Mouse (Mus musculus): ENCODE data around the gene Mrps6. TPM values are rescaled to one million over a fixed set of nuclear protein-coding genes. Genes with fewer than 3 reads are reported as not detected.

Gene Mrps6
- total RNA-seq (2014; fragmentation: Nextera tagmentation): 10.1 and 11.4 TPM in 2 replicates
- 20.7 and 23.2 TPM in 2 replicates for total RNA-seq (2017)
- polyA plus RNA-seq (2012): 13.4 and 16.6 TPM in 2 replicates

DNA sequence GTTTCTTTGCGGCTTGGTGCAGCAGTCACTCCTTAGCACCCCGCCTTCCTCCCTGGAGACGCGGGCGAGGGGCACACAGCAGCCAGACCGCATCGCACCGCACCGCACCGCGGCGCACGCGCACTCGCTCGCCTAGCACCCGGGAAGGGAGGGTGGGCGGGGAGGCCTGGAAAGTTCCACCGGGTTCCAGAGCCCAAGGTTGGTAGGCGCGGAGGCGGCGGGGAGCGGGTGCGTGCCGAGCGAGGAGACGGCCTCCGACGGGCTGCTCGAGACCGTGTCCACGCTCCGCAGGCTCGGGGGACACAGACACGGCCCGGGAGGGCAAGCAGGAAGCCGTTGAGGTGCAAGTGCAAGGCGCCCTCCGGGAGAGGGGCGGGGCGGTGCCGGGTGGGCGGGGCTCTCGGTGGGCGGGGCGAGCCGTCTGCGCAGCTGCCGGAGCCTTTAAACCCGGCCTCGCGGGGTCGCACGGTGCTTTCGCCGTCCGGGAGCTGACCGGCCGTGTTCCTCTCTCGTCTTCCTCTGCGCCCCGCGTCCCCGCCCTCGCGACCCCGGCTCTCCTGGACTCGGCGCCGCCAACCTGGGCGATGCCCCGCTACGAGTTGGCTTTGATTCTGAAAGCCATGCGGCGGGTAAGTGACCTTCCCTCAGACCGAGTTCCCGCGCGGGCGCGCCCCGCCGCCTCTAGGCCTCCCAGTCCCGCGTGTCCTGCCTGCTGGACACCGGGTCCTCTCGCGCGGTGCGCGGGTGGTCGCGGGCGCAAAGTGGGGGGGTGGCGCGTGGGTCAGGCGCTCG is at the start of gene Mrps6, which contains the start of the genes Gm49711 and Slc5a3:
Mrps6 (plus strand) TSS at position 419 of the 792 bp plus-strand sequence.
Gm49711 (plus strand) TSS at position 465 of the 792 bp plus-strand sequence.
Slc5a3 (plus strand) TSS at position 471 of the 792 bp plus-strand sequence.
- Histone ChIP-seq H3K36me3 (replicated peaks) (peaks cover 35% of the 10 kb centered on the region), H3K4me3 (ENCODE audit: low read depth, low read length) (peak within 1 kb of the TSS; percentile 88), H3K27me3 (ENCODE audit: insufficient read depth, low read length) (peaks cover 8% of the 10 kb centered on the region; the same call in 1 of the 2 replicates), H3K4me1 (ENCODE audit: insufficient read depth, low read depth, low read length) (peaks cover 20% of the 10 kb centered on the region), H3K9me3 (replicated peaks) (peaks cover 15% of the 10 kb centered on the region)
- TF ChIP-seq GATA2 (IDR thresholded peaks at IDR 0.05; ENCODE audit: borderline replicate concordance, low read depth, low read length) (no peak), CTCF (IDR thresholded peaks at IDR 0.05; ENCODE audit: low read depth, low read length) (no peak), GATA1 (IDR thresholded peaks at IDR 0.05; ENCODE audit: borderline replicate concordance, low read length) (no peak), TAL1 (conservative IDR thresholded peaks at IDR 0.05; ENCODE audit: low read depth, low read length) (no peak), POLR2AphosphoS5 (IDR thresholded peaks at IDR 0.05; ENCODE audit: insufficient replicate concordance, low read depth, low read length) (no peak)
- peak; percentile 94 for DNase-seq (ENCODE audit: low spot score)
- peak; percentile 65 for ATAC-seq (ENCODE audit: extremely low read depth, insufficient number of reproducible peaks, low FRiP score, poor library complexity, severe bottlenecking)

GRCm38 (mm10) chr16:92009586-92009985 is 48.5 kb upstream of the Mrps6 start:
- TF ChIP-seq TAL1 (conservative IDR thresholded peaks at IDR 0.05; ENCODE audit: low read depth, low read length): no peak
- TF ChIP-seq GATA1 (IDR thresholded peaks at IDR 0.05; ENCODE audit: borderline replicate concordance, low read length): no peak
- TF ChIP-seq GATA2 (IDR thresholded peaks at IDR 0.05; ENCODE audit: borderline replicate concordance, low read depth, low read length): no peak
- no peak for TF ChIP-seq POLR2AphosphoS5 (IDR thresholded peaks at IDR 0.05; ENCODE audit: insufficient replicate concordance, low read depth, low read length)
- TF ChIP-seq CTCF (IDR thresholded peaks at IDR 0.05; ENCODE audit: low read depth, low read length): no peak
- no peak for DNase-seq (ENCODE audit: low spot score)
- ATAC-seq (ENCODE audit: extremely low read depth, insufficient number of reproducible peaks, low FRiP score, poor library complexity, severe bottlenecking): no peak
- Histone ChIP-seq H3K4me3 (ENCODE audit: low read depth, low read length) (no peak overlapping the region), H3K4me1 (ENCODE audit: insufficient read depth, low read depth, low read length) (no peaks in the 10 kb centered on the region), H3K27me3 (ENCODE audit: insufficient read depth, low read length) (peaks cover 13% of the 10 kb centered on the region), H3K9me3 (replicated peaks) (no peaks in the 10 kb centered on the region), H3K36me3 (replicated peaks) (no peaks in the 10 kb centered on the region)

GRCm38 (mm10) chr16:92016792-92017191 is 41.3 kb upstream of the Mrps6 start:
- Histone ChIP-seq H3K4me1 (ENCODE audit: insufficient read depth, low read depth, low read length) (peaks cover 4% of the 10 kb centered on the region), H3K4me3 (ENCODE audit: low read depth, low read length) (no peak overlapping the region), H3K27me3 (ENCODE audit: insufficient read depth, low read length) (peaks cover 30% of the 10 kb centered on the region), H3K9me3 (replicated peaks) (no peaks in the 10 kb centered on the region), H3K36me3 (replicated peaks) (no peaks in the 10 kb centered on the region)
- ATAC-seq (ENCODE audit: extremely low read depth, insufficient number of reproducible peaks, low FRiP score, poor library complexity, severe bottlenecking) (no peak), DNase-seq (ENCODE audit: low spot score) (no peak)
- TF ChIP-seq GATA1 (IDR thresholded peaks at IDR 0.05; ENCODE audit: borderline replicate concordance, low read length) (no peak), POLR2AphosphoS5 (IDR thresholded peaks at IDR 0.05; ENCODE audit: insufficient replicate concordance, low read depth, low read length) (no peak), TAL1 (conservative IDR thresholded peaks at IDR 0.05; ENCODE audit: low read depth, low read length) (no peak), CTCF (IDR thresholded peaks at IDR 0.05; ENCODE audit: low read depth, low read length) (no peak), GATA2 (IDR thresholded peaks at IDR 0.05; ENCODE audit: borderline replicate concordance, low read depth, low read length) (no peak)

DNA sequence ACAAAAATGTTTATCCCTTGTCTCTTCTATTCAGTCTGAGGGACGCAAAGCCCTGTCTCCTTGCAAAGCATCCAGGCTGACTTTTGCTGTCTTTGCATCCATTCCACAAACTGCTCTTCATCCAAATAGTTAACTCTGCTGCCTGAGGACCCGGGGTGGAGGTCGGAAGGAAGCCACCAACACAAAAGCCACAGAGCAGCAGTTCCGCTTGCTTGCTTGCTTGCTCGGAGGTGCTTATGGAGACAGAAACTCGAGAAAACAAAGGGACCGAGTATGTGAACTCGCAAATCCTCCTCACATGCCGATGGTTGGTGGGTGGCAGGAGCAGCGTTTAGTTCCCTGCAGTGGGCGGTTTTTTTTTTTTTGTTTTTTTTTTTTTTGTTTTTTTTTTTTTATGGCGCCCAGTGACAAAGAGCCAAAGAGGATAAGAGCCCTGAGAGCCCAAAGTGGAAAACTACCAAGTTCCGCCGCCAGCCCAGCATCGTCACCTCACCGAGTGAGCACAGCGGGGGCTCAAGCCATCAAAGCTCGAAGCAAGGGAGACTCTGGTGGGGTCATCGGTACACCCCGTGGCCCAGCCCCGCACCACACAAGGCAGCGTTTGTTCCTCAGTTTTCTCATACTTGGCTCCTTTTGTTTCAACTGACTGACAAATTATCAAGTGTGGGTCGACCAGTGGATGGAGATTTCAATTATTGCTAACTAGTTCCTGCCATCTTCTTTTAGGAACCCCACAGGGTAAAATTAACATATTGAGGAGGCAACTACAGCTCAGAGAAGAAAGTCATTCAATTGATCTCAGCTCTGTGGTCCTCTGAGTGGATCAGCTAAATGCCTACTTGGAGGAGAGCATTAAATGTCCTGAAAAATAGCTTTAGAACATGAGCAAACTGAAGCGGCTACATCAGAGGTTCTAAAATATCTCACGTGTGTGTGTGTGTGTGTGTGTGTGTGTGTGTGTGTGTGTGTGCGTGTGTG is 38.6 kb upstream of the Mrps6 start:
- Histone ChIP-seq H3K4me1 (ENCODE audit: insufficient read depth, low read depth, low read length) (peaks cover 9% of the 10 kb centered on the region), H3K36me3 (replicated peaks) (no peaks in the 10 kb centered on the region), H3K4me3 (ENCODE audit: low read depth, low read length) (no peak overlapping the region), H3K9me3 (replicated peaks) (no peaks in the 10 kb centered on the region), H3K27me3 (ENCODE audit: insufficient read depth, low read length) (peaks cover 23% of the 10 kb centered on the region)
- TF ChIP-seq GATA2 (IDR thresholded peaks at IDR 0.05; ENCODE audit: borderline replicate concordance, low read depth, low read length): no peak
- no peak for TF ChIP-seq TAL1 (conservative IDR thresholded peaks at IDR 0.05; ENCODE audit: low read depth, low read length)
- no peak for TF ChIP-seq GATA1 (IDR thresholded peaks at IDR 0.05; ENCODE audit: borderline replicate concordance, low read length)
- no peak for TF ChIP-seq POLR2AphosphoS5 (IDR thresholded peaks at IDR 0.05; ENCODE audit: insufficient replicate concordance, low read depth, low read length)
- no peak for TF ChIP-seq CTCF (IDR thresholded peaks at IDR 0.05; ENCODE audit: low read depth, low read length)
- no peak for ATAC-seq (ENCODE audit: extremely low read depth, insufficient number of reproducible peaks, low FRiP score, poor library complexity, severe bottlenecking)
- DNase-seq (ENCODE audit: low spot score): no peak

- no peak for TF ChIP-seq TAL1 (conservative IDR thresholded peaks at IDR 0.05; ENCODE audit: low read depth, low read length)
- TF ChIP-seq GATA2 (IDR thresholded peaks at IDR 0.05; ENCODE audit: borderline replicate concordance, low read depth, low read length): no peak
- TF ChIP-seq CTCF (IDR thresholded peaks at IDR 0.05; ENCODE audit: low read depth, low read length): no peak
- TF ChIP-seq POLR2AphosphoS5 (IDR thresholded peaks at IDR 0.05; ENCODE audit: insufficient replicate concordance, low read depth, low read length): no peak
- TF ChIP-seq GATA1 (IDR thresholded peaks at IDR 0.05; ENCODE audit: borderline replicate concordance, low read length): no peak
- Histone ChIP-seq H3K9me3 (replicated peaks) (no peaks in the 10 kb centered on the region), H3K4me3 (ENCODE audit: low read depth, low read length) (no peak overlapping the region), H3K4me1 (ENCODE audit: insufficient read depth, low read depth, low read length) (peaks cover 9% of the 10 kb centered on the region), H3K27me3 (ENCODE audit: insufficient read depth, low read length) (peaks cover 30% of the 10 kb centered on the region), H3K36me3 (replicated peaks) (no peaks in the 10 kb centered on the region)
- ATAC-seq (ENCODE audit: extremely low read depth, insufficient number of reproducible peaks, low FRiP score, poor library complexity, severe bottlenecking) (no peak), DNase-seq (ENCODE audit: low spot score) (peak; percentile 14)
Measured at GRCm38 (mm10) chr16:92021656-92022400, 36.2 kb upstream of the Mrps6 start.

Measured in G1E (cell line).